Mouse (Mus musculus) urinary bladder, adult 18-20 months (tissue): ENCODE results near the gene Arhgap4.

ENCODE experiments used
- DNase-seq, 2 experiments: peaks; one replicate each; pipeline ENCODE4 v3.0.0; 2022; ENCODE audit warnings: low spot score in 2 of 2, mixed read lengths in 2 of 2

Gene Arhgap4

DNA sequence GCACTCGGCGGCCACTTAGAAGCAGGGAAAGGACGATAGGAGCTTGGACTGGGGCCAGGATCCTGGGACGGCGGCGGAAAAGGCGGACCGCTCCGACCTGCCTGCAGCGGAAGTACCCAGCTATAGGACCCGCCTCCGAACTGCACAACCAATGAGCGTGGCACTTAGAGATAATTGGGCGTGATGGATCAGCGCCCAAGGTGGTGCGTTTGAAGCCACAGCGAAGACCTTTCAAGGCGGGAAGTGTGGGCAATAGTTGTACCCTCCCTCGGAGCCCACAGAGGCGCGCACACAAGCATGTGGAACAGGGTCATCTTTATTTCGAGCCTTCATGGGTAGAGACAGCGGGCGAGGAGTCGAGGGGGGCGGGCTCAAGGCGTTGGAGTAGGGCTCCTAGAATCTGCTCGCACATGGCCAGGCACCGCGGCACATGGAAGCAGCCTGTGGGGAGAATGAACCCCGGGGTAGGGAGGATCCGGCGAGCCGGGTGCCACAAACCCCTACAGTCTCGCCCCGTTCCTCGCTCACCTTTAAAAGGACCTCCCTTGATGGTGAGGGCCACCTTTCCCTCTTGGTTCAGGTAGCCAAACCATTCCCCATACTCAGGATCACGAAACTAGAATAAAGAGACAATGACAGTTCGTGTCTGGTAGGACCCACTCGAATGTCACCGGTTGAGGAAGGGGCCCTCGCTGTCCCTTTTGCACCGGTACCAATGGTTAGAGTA lies at the start of gene Arhgap4, which contains the start of gene Naa10:
Arhgap4 (minus strand) TSS at position 48 of the 727 bp plus-strand sequence.
Naa10 (minus strand) TSS at position 122 of the 727 bp plus-strand sequence.
- peak; percentile 59 to 79 for DNase-seq

- no peak for DNase-seq
These were observed 49.1 kb upstream of the Arhgap4 start for GRCm38 (mm10) chrX:73970781-73971180.

DNA sequence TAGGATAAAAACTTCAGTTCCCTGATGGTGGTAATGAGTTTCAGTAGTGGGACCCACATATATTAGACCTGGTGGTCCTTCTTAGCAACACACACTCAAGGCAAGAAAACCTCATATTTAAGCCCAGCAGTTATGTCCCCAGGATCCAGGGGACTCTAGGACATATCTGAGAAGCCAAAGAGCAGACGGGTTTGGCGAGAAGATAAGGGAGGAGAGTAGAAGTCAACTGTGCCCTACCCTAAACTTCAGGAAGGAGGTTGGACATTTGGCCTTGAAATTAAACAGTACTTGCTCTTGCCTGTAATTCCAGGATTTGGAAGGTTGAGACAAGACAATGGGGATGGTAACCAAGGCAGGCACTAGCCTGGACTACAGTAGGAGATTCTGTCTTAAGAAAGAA lies 48.1 kb upstream of the Arhgap4 start:
- no peak for DNase-seq

GRCm38 (mm10) chrX:73969167-73969566 lies 47.5 kb upstream of the Arhgap4 start:
- DNase-seq, result no peak

GRCm38 (mm10) chrX:73967177-73968075 lies 45.8 kb upstream of the Arhgap4 start:
- DNase-seq, result peak; percentile 80 to 81

GRCm38 (mm10) chrX:73966248-73967176 lies 44.8 kb upstream of the Arhgap4 start, which contains the start of gene Hcfc1:
Gene Hcfc1 (minus strand): TSS chrX:73966357.
- DNase-seq, result peak; percentile 60 to 88

DNA sequence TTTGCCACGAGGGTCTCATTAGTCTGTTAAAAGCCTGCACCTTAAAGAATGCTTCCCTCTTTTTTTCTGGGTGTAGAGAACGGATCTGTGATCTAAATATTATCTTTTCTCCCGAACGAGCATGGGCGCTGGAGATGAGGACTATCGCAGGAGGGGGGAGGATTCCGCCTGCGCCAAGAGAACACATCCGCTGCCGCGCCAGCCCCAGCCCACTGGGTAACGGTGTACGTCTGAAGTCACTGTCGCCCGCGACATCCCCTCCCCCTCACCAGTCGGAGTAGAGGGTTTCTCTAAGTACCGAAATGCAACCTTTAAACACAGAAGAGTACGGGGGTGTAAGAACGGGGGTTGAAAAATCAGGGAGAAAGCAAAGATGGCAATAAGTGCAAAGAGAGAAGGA lies 43.6 kb upstream of the Arhgap4 start:
- DNase-seq, result peak in 1 of 2 experiments; percentile 19

- DNase-seq, result no peak
These were observed 42.7 kb upstream of the Arhgap4 start for GRCm38 (mm10) chrX:73964363-73964762.

GRCm38 (mm10) chrX:73954988-73955387 lies 33.3 kb upstream of the Arhgap4 start:
- DNase-seq, result no peak

DNA sequence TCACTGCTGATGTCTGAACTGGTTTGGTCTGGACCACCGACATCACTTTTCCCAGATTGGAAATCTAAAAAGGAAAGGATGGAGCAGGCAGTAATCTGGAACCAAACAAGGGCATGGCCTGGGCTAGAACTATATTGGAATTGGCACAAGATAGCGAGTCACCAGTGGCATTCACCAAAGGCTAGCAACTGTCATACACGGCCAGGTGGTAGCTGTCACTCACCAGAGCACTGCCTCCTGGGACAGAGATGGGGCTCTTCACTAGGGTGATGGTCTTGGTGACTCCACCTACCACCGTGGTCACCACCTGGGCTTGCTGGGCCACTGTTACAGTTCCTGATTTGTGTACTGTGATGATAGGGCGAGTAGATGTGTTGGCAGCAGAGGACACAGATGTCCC lies 30.9 kb upstream of the Arhgap4 start:
- DNase-seq, result no peak

- DNase-seq, result no peak
These were observed 27.7 kb upstream of the Arhgap4 start for GRCm38 (mm10) chrX:73949341-73949740.

DNA sequence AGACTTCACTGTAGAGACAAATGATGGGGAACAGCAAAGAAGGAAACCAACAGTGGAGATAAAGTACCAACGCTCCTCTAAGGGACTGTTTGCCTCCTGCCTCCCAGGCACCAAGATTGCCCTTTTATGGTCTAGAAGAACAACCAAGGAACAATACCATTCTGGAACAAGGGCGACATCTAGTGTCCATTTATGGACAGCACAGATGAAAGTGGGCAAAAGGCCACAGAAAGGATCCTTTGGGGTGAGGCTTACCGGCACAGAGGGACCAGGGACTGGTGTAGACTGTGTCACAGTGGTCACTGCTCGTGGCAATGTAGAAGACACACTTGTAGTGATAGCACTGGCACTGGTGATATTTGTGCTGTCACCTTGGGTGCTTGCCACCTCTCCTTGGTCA lies 27.0 kb upstream of the Arhgap4 start:
- DNase-seq, result peak in 1 of 2 experiments; percentile 16

- no peak for DNase-seq
These were observed 25.2 kb upstream of the Arhgap4 start for GRCm38 (mm10) chrX:73946896-73947295.

GRCm38 (mm10) chrX:73942294-73942693 lies 20.6 kb upstream of the Arhgap4 start:
- DNase-seq, result no peak

GRCm38 (mm10) chrX:73941860-73942259 lies 20.2 kb upstream of the Arhgap4 start:
- DNase-seq, result no peak

DNA sequence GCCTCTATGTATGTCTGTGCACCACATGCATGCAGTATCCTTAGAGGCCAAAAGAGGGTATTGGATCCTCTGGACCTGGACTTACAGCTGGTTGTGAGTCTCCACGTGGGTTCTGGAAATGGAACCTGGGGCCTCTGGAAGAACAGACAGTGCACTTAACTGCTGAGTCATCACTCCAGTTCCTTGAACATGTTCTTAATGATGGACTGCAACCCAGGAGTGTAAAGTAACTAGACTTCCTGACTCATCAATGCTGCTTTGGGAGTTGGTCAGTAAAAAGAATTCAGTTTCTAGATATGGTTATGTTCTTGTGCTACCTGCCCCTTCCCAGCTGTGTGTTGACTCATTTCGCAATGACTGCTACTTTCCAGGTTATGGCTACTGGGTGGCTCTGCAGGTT lies 10.2 kb upstream of the Arhgap4 start:
- DNase-seq, result no peak

DNA sequence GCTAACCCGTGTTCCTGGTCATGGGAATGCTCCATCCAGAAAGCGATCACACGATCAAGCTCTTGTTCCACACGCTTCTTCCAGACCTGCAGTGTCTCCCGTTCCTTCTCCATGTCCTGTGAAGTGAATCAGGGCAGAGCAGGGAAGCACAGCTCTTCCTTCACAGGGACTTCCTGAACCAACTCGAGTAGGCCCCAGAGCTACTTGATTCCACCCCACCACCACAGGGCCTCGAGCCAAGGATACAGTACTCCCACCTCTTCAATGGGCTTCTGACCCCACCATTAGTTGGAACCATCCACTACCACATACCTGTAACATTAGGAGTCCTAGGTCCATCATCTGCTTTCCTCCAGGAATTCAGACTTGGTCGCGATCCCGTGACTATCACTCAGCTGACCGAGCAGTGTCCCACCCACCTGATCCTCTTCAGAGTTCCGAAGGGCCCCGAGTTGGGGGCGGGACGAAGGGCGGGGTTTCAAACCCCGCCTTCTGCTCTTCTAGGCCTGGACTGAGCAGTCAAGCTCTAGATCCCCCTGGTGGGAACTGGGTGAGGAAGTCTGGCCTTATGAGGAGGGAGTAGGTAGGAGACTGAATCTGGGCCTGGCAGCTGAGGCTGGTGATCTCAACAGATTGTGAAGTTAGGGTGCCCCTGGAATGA lies 8.9 kb upstream of the Arhgap4 start, which contains the start of gene Renbp:
Renbp (minus strand) TSS at position 449 of the 661 bp plus-strand sequence.
- DNase-seq, result peak in 1 of 2 experiments; percentile 48

DNA sequence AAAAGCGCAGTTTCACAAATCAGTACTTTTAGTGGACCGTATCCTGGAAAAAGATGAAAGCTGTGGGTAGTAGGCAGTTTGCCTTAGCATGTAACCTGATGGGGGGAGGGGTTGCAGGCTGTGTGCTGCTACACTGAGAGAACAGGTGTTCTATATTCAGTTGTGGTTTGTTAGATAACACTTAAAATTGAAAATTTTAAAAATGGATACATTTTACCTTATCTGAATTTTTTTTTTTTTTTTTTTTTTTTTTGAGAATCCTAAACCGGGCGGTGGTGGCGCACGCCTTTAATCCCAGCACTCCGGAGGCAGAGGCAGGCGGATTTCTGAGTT lies 846 bp upstream of the Arhgap4 start:
- no peak for DNase-seq

DNA sequence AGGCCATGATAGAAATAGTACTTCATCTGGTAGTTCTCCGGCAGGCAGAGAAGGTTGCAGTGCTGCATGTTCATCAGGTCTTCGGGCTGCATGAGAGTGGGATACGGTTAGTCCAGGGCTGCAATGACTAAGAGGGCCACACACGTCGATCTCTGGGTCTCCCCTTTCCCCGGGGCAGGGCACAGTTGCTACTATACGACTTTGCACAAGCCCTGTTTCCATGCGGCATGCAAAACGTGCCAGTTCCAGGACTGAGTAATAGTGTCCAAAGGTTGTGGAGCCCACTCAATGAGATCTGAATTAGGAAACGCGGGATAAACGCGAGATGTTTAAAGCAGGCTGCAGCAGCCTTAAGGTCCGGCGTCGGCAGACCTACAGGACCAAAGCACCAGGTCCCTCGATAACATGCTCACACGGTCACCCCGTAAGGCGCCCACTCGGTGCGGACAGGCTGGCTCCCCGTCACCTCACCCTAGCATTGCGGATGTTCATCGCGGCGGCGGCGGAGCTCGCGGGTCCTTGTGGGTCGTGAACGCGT lies 316 bp downstream of the Arhgap4 start:
- DNase-seq, result peak in 1 of 2 experiments; percentile 7

DNA sequence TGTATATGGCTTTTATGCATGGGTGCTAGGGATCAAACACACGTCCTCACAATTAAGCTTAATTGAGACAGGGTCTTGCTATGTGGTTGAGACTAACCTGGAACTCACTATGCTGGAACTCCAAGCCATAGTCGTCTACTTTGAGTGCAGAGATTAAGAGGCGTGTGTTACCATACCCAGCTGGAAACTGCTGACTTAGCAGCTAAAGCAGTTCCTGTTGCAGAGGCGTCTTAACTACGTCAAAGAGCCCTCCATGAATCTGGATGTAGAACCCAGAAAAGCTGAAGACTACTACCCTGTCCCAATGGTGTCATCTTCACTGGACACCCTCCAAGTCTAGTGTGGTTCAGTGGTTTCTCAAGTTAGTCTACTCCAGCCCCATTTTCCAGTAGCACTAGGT lies 3.0 kb downstream of the Arhgap4 start:
- no peak for DNase-seq

DNA sequence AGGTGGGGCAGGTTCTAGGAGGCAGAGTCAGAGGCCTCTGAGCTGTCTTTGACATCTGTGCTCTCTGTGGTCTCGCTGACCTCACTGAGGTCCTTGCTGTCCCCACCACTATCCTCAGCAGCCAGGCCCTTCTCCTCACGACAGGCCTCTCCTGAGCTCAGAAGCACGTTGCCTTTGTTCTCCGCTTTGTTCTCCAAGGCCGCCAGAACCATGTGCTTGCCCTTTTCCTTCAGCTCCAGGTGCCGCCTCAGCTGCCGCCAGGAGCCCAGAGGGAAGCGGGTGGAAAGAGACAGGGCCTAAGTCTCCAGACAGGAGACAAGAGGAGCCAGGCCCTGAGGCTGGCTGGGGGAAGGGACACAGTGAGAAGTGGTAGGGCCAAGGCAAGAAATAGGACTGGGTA lies 4.7 kb downstream of the Arhgap4 start:
- DNase-seq, result no peak
